Mouse (Mus musculus) liver, embryonic 14.5 days (tissue): ENCODE measurements at regions not wholly inside any gene's neighbourhood (a gene's known extent, or its start where the extent isn't known, plus 50 kb on each side); places are given as distances from the start of the nearest gene placed in this dataset.

Experiments
- ATAC-seq: fragments of 200-750 bp; cut with Nextera tagmentation; 2 replicates; pipeline ENCODE4 v1.8.0; 2017; ENCODE audit warnings: moderate number of reproducible peaks, mild to moderate bottlenecking, moderate library complexity; ENCODE audit not compliant: insufficient read depth
- DNase-seq, 3 experiments: peaks; one replicate each; pipeline ENCODE4 v3.0.0-alpha.2; 2012 to 2013; ENCODE audit warnings: low read depth in 3 of 3, low spot score in 3 of 3
- H3K27ac ChIP-seq: fragments of 300-500 bp; sonication (generic); 2 replicates; pipeline ENCODE4 v1.5.1; 2014; ENCODE audit warnings: moderate library complexity, mild to moderate bottlenecking, control low read depth, inconsistent platforms
- H3K27me3 ChIP-seq: fragments of 300-500 bp; sonication (generic); 2 replicates; pipeline ENCODE4 v1.6.1; 2014; ENCODE audit warnings: mild to moderate bottlenecking, low read length, moderate library complexity; ENCODE audit not compliant: control insufficient read depth, insufficient read depth
- H3K36me3 ChIP-seq: fragments of 300-500 bp; sonication (generic); replicated peaks from 2 replicates; pipeline ENCODE4 v1.6.1; 2014; ENCODE audit warnings: low read depth; ENCODE audit not compliant: control insufficient read depth, insufficient read depth
- H3K4me1 ChIP-seq, 2 experiments: fragments of 200-500 bp in 1 of 2; fragments of 300-500 bp in 1 of 2; sonication (generic) in 1 of 2; replicated peaks; 2 replicates each; pipeline ENCODE4 v1.6.1; 2012 to 2014; ENCODE audit warnings: antibody characterized with exemption in 1 of 2, inconsistent platforms in 1 of 2, low read length in 1 of 2; ENCODE audit not compliant: control insufficient read depth in 2 of 2, insufficient read depth in 2 of 2
- H3K4me2 ChIP-seq: fragments of 300-500 bp; sonication (generic); 2 replicates; pipeline ENCODE4 v1.6.1; 2014; ENCODE audit warnings: low read depth, mild to moderate bottlenecking, control low read depth, moderate library complexity
- H3K4me3 ChIP-seq, 2 experiments: fragments of 200-500 bp in 1 of 2; fragments of 300-500 bp in 1 of 2; sonication (generic) in 1 of 2; 2 replicates each; pipeline ENCODE4 v1.5.1; 2012 to 2014; ENCODE audit warnings: low read depth in 2 of 2, low read length in 2 of 2, mild to moderate bottlenecking in 2 of 2, control low read depth in 1 of 2, inconsistent platforms in 1 of 2, moderate library complexity in 1 of 2; ENCODE audit not compliant: insufficient read depth in 1 of 2
- H3K9ac ChIP-seq: fragments of 300-500 bp; sonication (generic); replicated peaks from 2 replicates; pipeline ENCODE4 v1.6.1; 2014; ENCODE audit warnings: mild to moderate bottlenecking, control low read depth, moderate library complexity
- H3K9me3 ChIP-seq: fragments of 300-500 bp; sonication (generic); 2 replicates; pipeline ENCODE4 v1.6.1; 2016; ENCODE audit warnings: low read length, mixed read lengths; ENCODE audit not compliant: control insufficient read depth
- CTCF ChIP-seq: IDR thresholded peaks from 2 replicates; pipeline ENCODE4 v1.5.1; 2016; ENCODE audit warnings: antibody characterized with exemption, low read depth, control low read depth
- EP300 ChIP-seq: IDR thresholded peaks from 2 replicates; pipeline ENCODE4 v1.6.1; 2016; ENCODE audit warnings: antibody characterized with exemption, low read depth
- WGBS: fragments of 180-500 bp; shearing (Covaris S2); extraction: QIAGEN DNeasy Blood & Tissue Kit; methylation state at CpG from one replicate; pipeline ENCODE4 v1.1.7; 2014; ENCODE audit not compliant: insufficient replicate concordance; 5-methylcytosine and 5-hydroxymethylcytosine counted together

- Histone ChIP-seq H3K36me3 (no peaks in the 10 kb centered on the region), H3K4me3 (no peak overlapping the region), H3K27me3 (no peaks in the 10 kb centered on the region), H3K27ac (no peak overlapping the region), H3K9ac (no peak overlapping the region), H3K4me1 (0 out of 4 replicates have a peak, but pooled peaks cover 0 to under 1% of the 10 kb centered on the region in 2 experiments), H3K9me3 (no peaks in the 10 kb centered on the region), H3K4me2 (no peak overlapping the region)
- ATAC-seq (no peak), DNase-seq (no peak)
- WGBS = 63% methylated on average over 2 of the region's 2 CpGs
- TF ChIP-seq EP300 (no peak), CTCF (no peak)
These were observed 290.6 kb upstream of the Stt3b start for GRCm38 (mm10) chr9:115600826-115601225.

- Histone ChIP-seq H3K4me3 (no peak overlapping the region), H3K4me2 (no peak overlapping the region), H3K9me3 (no peaks in the 10 kb centered on the region), H3K27ac (no peak overlapping the region), H3K9ac (no peak overlapping the region), H3K36me3 (no peaks in the 10 kb centered on the region), H3K4me1 (no peaks in the 10 kb centered on the region), H3K27me3 (no peaks in the 10 kb centered on the region)
- TF ChIP-seq CTCF (no peak), EP300 (no peak)
- 60% methylated on average over 7 of the region's 7 CpGs for WGBS
- DNase-seq = no peak
- no peak for ATAC-seq
These were observed 292.6 kb upstream of the Stt3b start for GRCm38 (mm10) chr9:115602772-115603171.

- no peaks in the 10 kb centered on the region for H3K4me1 ChIP-seq
- no peak overlapping the region for H3K4me3 ChIP-seq
- no peak for DNase-seq
- no peaks in the 10 kb centered on the region for H3K9me3 ChIP-seq
- no peaks in the 10 kb centered on the region for H3K36me3 ChIP-seq
- no peak overlapping the region for H3K27ac ChIP-seq
- no peak overlapping the region for H3K4me2 ChIP-seq
- TF ChIP-seq CTCF (no peak), EP300 (no peak)
- ATAC-seq = no peak
- no peak overlapping the region for H3K9ac ChIP-seq
- H3K27me3 ChIP-seq = no peaks in the 10 kb centered on the region
- WGBS = 61% methylated on average over 3 of the region's 3 CpGs
These were observed 294.2 kb upstream of the Stt3b start for GRCm38 (mm10) chr9:115604450-115604849.

- Histone ChIP-seq H3K4me2 (no peak overlapping the region), H3K9ac (no peak overlapping the region), H3K36me3 (no peaks in the 10 kb centered on the region), H3K4me1 (no peaks in the 10 kb centered on the region), H3K27ac (no peak overlapping the region), H3K27me3 (no peaks in the 10 kb centered on the region), H3K9me3 (no peaks in the 10 kb centered on the region), H3K4me3 (no peak overlapping the region)
- DNase-seq (no peak), ATAC-seq (no peak)
- 73% methylated on average over 14 of the region's 14 CpGs for WGBS
- TF ChIP-seq EP300 (no peak), CTCF (no peak)
These were observed 294.9 kb upstream of the Stt3b start for GRCm38 (mm10) chr9:115604968-115605682.

GRCm38 (mm10) chr9:115607961-115608360 is 297.7 kb upstream of the Stt3b start:
- Histone ChIP-seq H3K9ac (no peak overlapping the region), H3K4me3 (no peak overlapping the region), H3K27ac (no peak overlapping the region), H3K36me3 (no peaks in the 10 kb centered on the region), H3K9me3 (no peaks in the 10 kb centered on the region), H3K27me3 (no peaks in the 10 kb centered on the region), H3K4me2 (no peak overlapping the region), H3K4me1 (peaks cover 4 to 21% of the 10 kb centered on the region in 2 experiments; a peak in 3 of 4 replicates)
- no peak for DNase-seq
- no peak for ATAC-seq
- TF ChIP-seq CTCF (no peak), EP300 (no peak)
- 29% methylated on average over 2 of the region's 2 CpGs for WGBS
